Mouse (Mus musculus) erythroblast, embryonic 14.5 days (primary cell): ENCODE measurements around the gene Uba7.

Source experiments
- GATA1 ChIP-seq: IDR thresholded peaks from 2 replicates; pipeline ENCODE4 v1.6.1; 2012; ENCODE audit warnings: low read length, inconsistent platforms, mixed read lengths
- TAL1 ChIP-seq: IDR thresholded peaks from 3 replicates; pipeline ENCODE4 v1.6.1; 2012; ENCODE audit warnings: low read length, inconsistent platforms, mixed read lengths

DNA sequence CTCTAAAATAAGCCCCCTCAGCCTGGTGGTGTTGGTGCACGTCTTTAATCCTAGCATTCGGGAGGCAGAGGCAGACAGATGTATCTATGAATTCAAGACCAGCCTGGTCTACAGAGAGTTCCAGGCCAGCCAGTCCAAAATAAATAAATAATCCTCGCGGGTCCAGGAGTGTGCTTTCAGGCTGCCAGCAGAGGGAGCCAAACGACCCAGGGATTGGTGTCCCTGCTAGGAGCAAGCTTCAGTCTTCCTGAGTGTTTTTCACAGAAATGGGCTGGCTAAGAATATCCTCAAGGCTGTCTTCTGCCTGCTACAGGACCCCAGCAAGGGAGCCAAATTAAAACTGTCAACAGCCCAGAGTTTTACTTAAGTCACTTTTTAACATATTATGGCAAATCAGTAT, 11.6 kb upstream of the Uba7 start:
- TF ChIP-seq GATA1 (no peak), TAL1 (no peak)
